Mouse (Mus musculus): ENCODE results near the gene Whrn.

DNA sequence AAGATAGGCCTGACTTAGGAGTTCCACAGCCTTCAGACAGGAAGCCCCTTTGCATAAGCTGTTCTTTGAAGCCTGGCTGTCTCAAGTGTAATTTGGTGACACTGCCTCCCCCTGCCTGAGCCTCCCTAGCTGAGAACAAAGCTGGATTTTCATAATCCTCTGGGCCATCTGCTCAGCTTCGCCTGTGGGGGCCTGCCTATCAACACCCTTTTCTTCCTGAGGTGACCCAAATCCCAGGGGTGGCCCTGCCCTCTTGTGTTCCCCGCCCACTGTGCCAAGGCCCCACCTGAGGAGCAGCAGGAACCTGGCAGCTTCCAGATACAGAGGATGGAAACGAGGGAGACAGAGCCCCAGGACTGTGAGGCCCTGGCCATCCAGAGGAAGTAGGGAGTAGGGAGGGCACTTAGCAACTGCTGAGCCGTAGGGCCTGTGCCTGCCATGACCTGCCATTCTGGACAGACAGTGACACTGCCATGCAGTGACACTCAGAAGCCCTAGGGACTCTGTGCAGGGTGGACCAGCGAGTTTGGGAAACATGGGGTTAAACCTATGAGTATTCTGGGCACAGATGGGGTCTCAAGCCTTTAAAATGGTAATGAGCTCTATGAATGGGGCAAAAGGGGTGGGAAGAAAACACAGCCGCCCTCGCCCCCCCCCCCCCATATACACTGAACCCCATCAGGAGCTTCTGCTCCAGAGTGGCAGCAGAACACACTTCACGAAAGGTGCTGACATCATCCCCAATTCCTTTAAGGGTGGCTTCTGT, 106.5 kb downstream of the Whrn start:
- TF ChIP-seq POLR2A (IDR thresholded peaks at IDR 0.05; ENCODE audit: insufficient read depth, low read depth, low read length) = no peak
- no peak for TF ChIP-seq CTCF (IDR thresholded peaks at IDR 0.05)

Measured in heart, adult 2 months (tissue).